Mouse (Mus musculus) liver, postnatal 0 days (tissue): Measurements from ENCODE around the gene Asf1a.

Source experiments
- CTCF ChIP-seq: sonication (generic); IDR thresholded peaks from 2 replicates; pipeline ENCODE4 v1.5.1; 2016; ENCODE audit warnings: antibody characterized with exemption, low read depth
- EP300 ChIP-seq: IDR thresholded peaks from 2 replicates; pipeline ENCODE4 v1.6.1; 2016; ENCODE audit warnings: antibody characterized with exemption, low read depth, mild to moderate bottlenecking

GRCm38 (mm10) chr10:53650683-53651082, 54.1 kb downstream of the Asf1a start:
- TF ChIP-seq CTCF (no peak), EP300 (no peak)
